Mouse (Mus musculus) telencephalon, adult 2 months (tissue): Measurements from ENCODE around the gene Egflam.

Experiments used
- DNase-seq: peaks from one replicate; pipeline ENCODE4 v3.0.0-alpha.2; 2011; ENCODE audit warnings: low read depth, low spot score

Egflam gene

GRCm38 (mm10) chr15:7295199-7295598 lies 103.0 kb downstream of the Egflam start:
- DNase-seq, result no peak

- no peak for DNase-seq
Measured at GRCm38 (mm10) chr15:7292854-7293253, 105.3 kb downstream of the Egflam start.

GRCm38 (mm10) chr15:7290003-7290402 lies 108.2 kb downstream of the Egflam start:
- DNase-seq, result no peak

GRCm38 (mm10) chr15:7289516-7289915 lies 108.7 kb downstream of the Egflam start:
- peak; percentile 0 for DNase-seq

GRCm38 (mm10) chr15:7288841-7289424 lies 109.3 kb downstream of the Egflam start:
- DNase-seq, result no peak

GRCm38 (mm10) chr15:7287911-7288310 lies 110.3 kb downstream of the Egflam start:
- no peak for DNase-seq

- no peak for DNase-seq
Measured at GRCm38 (mm10) chr15:7281579-7281978, 116.6 kb downstream of the Egflam start.

- peak; percentile 44 for DNase-seq
Measured at GRCm38 (mm10) chr15:7263822-7264221, 134.4 kb downstream of the Egflam start.

GRCm38 (mm10) chr15:7263339-7263738 lies 134.9 kb downstream of the Egflam start:
- DNase-seq, result no peak

GRCm38 (mm10) chr15:7261371-7261770 lies 136.8 kb downstream of the Egflam start:
- DNase-seq, result no peak

GRCm38 (mm10) chr15:7256577-7256976 lies 141.6 kb downstream of the Egflam start:
- DNase-seq, result no peak

GRCm38 (mm10) chr15:7253326-7253725 lies 144.9 kb downstream of the Egflam start:
- no peak for DNase-seq

GRCm38 (mm10) chr15:7252106-7252636 lies 146.0 kb downstream of the Egflam start:
- no peak for DNase-seq

- no peak for DNase-seq
Measured at GRCm38 (mm10) chr15:7251042-7251441, 147.2 kb downstream of the Egflam start.

GRCm38 (mm10) chr15:7249216-7249615 lies 149.0 kb downstream of the Egflam start:
- DNase-seq, result no peak

- DNase-seq, result no peak
Measured at GRCm38 (mm10) chr15:7247321-7247720, 150.9 kb downstream of the Egflam start.

- DNase-seq, result no peak
Measured at GRCm38 (mm10) chr15:7242161-7242850, 155.9 kb downstream of the Egflam start.

- DNase-seq, result peak; percentile 23
Measured at GRCm38 (mm10) chr15:7240950-7241349, 157.2 kb downstream of the Egflam start.

- DNase-seq, result no peak
Measured at GRCm38 (mm10) chr15:7239904-7240303, 158.3 kb downstream of the Egflam start.

- DNase-seq, result no peak
Measured at GRCm38 (mm10) chr15:7233393-7234090, 164.7 kb downstream of the Egflam start.

GRCm38 (mm10) chr15:7226225-7226624 lies 172.0 kb downstream of the Egflam start:
- DNase-seq, result peak; percentile 58

- no peak for DNase-seq
Measured at GRCm38 (mm10) chr15:7224151-7224775, 173.9 kb downstream of the Egflam start.
